Mouse (Mus musculus) CH12.LX (cell line): Measurements from ENCODE around the gene Gramd1a. TPM values are rescaled to one million over a fixed set of nuclear protein-coding genes. Genes with fewer than 3 reads are reported as not detected.

Experiments used
- DNase-seq: peaks from one replicate; pipeline ENCODE4 v3.0.0-alpha.2; 2013; ENCODE audit errors: extremely low read depth
- H3K27ac ChIP-seq: 2 replicates; pipeline ENCODE4 v1.5.1; 2012; ENCODE audit warnings: low read depth, mild to moderate bottlenecking, control low read depth, moderate library complexity; ENCODE audit not compliant: insufficient read depth
- H3K27me3 ChIP-seq: replicated peaks from 2 replicates; pipeline ENCODE3; 2012; ENCODE audit warnings: inconsistent platforms
- H3K36me3 ChIP-seq, 2 experiments: replicated peaks in 1 of 2; 2 replicates each; pipeline versions ENCODE3 to v1.6.1; 2012; ENCODE audit warnings: inconsistent platforms in 1 of 2, low read length in 1 of 2, mild to moderate bottlenecking in 1 of 2, mixed read lengths in 1 of 2, moderate library complexity in 1 of 2; ENCODE audit not compliant: control insufficient read depth in 1 of 2, insufficient read depth in 1 of 2
- H3K4me1 ChIP-seq, 2 experiments: 2 replicates each; pipeline ENCODE4 v1.6.1; 2012; ENCODE audit warnings: inconsistent platforms in 1 of 2, moderate library complexity in 1 of 2; ENCODE audit not compliant: insufficient read depth in 2 of 2, control insufficient read depth in 1 of 2
- H3K4me2 ChIP-seq: 2 replicates; pipeline ENCODE4 v1.6.1; 2012; ENCODE audit warnings: low read depth, mild to moderate bottlenecking, control low read depth; ENCODE audit not compliant: poor library complexity, insufficient read depth, severe bottlenecking
- H3K4me3 ChIP-seq, 3 experiments: fragments of 150-350 bp in 1 of 3; sonication (generic) in 1 of 3; replicated peaks in 1 of 3; 2 replicates each; pipeline versions ENCODE3 to v1.5.1; 2011 to 2012; ENCODE audit warnings: low read depth in 2 of 3, low read length in 2 of 3, mild to moderate bottlenecking in 2 of 3, moderate library complexity in 2 of 3, control low read depth in 1 of 3, improper control_type of control experiment in 1 of 3, inconsistent platforms in 1 of 3, mixed read lengths in 1 of 3; ENCODE audit not compliant: poor library complexity in 1 of 3
- H3K79me2 ChIP-seq: replicated peaks from 2 replicates; pipeline ENCODE4 v1.6.1; 2012; ENCODE audit warnings: mild to moderate bottlenecking, moderate library complexity; ENCODE audit not compliant: control insufficient read depth, poor library complexity, insufficient read depth, severe bottlenecking; ENCODE audit errors: extremely low read depth
- H3K9ac ChIP-seq: 2 replicates; pipeline ENCODE4 v1.6.1; 2012; ENCODE audit warnings: low read depth, mild to moderate bottlenecking, control low read depth, moderate library complexity; ENCODE audit not compliant: insufficient read depth
- H3K9me3 ChIP-seq: replicated peaks from 2 replicates; pipeline ENCODE3; 2012; ENCODE audit warnings: low read length, inconsistent platforms, mixed read lengths
- BHLHE40 ChIP-seq: IDR thresholded peaks from 2 replicates; pipeline ENCODE4 v1.6.1; 2011; ENCODE audit warnings: mild to moderate bottlenecking, low read depth, low read length, improper control_type of control experiment
- CHD1 ChIP-seq: IDR thresholded peaks from 2 replicates; pipeline ENCODE4 v1.6.1; 2012; ENCODE audit warnings: low read depth, low read length, improper control_type of control experiment, inconsistent platforms
- CHD2 ChIP-seq: IDR thresholded peaks from 2 replicates; pipeline ENCODE4 v1.6.1; 2011; ENCODE audit warnings: low read length, improper control_type of control experiment
- CTCF ChIP-seq, 2 experiments: IDR thresholded peaks in 1 of 2; conservative IDR thresholded peaks in 1 of 2; 2 replicates each; pipeline ENCODE4 v1.5.1; 2011 to 2012; ENCODE audit warnings: low read depth in 2 of 2, low read length in 2 of 2, improper control_type of control experiment in 1 of 2, inconsistent platforms in 1 of 2, mild to moderate bottlenecking in 1 of 2, moderate library complexity in 1 of 2
- E2F4 ChIP-seq: IDR thresholded peaks from 2 replicates; pipeline ENCODE4 v1.6.1; 2011; ENCODE audit warnings: low read depth, low read length, improper control_type of control experiment; ENCODE audit not compliant: insufficient replicate concordance
- ELF1 ChIP-seq: IDR thresholded peaks from 2 replicates; pipeline ENCODE4 v1.6.1; 2014; ENCODE audit warnings: low read depth, mild to moderate bottlenecking, inconsistent platforms, low read length, improper control_type of control experiment
- EP300 ChIP-seq: IDR thresholded peaks from 2 replicates; pipeline ENCODE4 v1.6.1; 2011; ENCODE audit warnings: low read length, improper control_type of control experiment
- ETS1 ChIP-seq: conservative IDR thresholded peaks from 2 replicates; pipeline ENCODE4 v1.6.1; 2012; ENCODE audit warnings: low read depth, mild to moderate bottlenecking, inconsistent platforms, low read length, improper control_type of control experiment, moderate library complexity
- GABPA ChIP-seq: IDR thresholded peaks from 2 replicates; pipeline ENCODE4 v1.6.1; 2012; ENCODE audit warnings: low read depth, low read length, improper control_type of control experiment, inconsistent platforms; ENCODE audit not compliant: insufficient replicate concordance
- HCFC1 ChIP-seq: IDR thresholded peaks from 2 replicates; pipeline ENCODE4 v1.6.1; 2012; ENCODE audit warnings: low read depth, mild to moderate bottlenecking, inconsistent platforms, low read length, improper control_type of control experiment
- IRF4 ChIP-seq: IDR thresholded peaks from 2 replicates; pipeline ENCODE4 v1.6.1; 2014; ENCODE audit warnings: low read depth, mild to moderate bottlenecking, inconsistent platforms, low read length, improper control_type of control experiment
- JUN ChIP-seq: IDR thresholded peaks from 2 replicates; pipeline ENCODE4 v1.6.1; 2011; ENCODE audit warnings: low read depth, mild to moderate bottlenecking, low read length, improper control_type of control experiment, moderate library complexity; ENCODE audit not compliant: insufficient read depth
- JUND ChIP-seq: conservative IDR thresholded peaks from 2 replicates; pipeline ENCODE4 v1.6.1; 2011; ENCODE audit warnings: low read depth, low read length, improper control_type of control experiment
- KAT2A ChIP-seq: IDR thresholded peaks from 2 replicates; pipeline ENCODE4 v1.6.1; 2012; ENCODE audit warnings: low read length, improper control_type of control experiment, inconsistent platforms; ENCODE audit not compliant: insufficient replicate concordance
- MAFK ChIP-seq: IDR thresholded peaks from 2 replicates; pipeline ENCODE4 v1.6.1; 2011; ENCODE audit warnings: low read length, improper control_type of control experiment; ENCODE audit not compliant: insufficient replicate concordance
- MAX ChIP-seq: IDR thresholded peaks from 2 replicates; pipeline ENCODE4 v1.6.1; 2011; ENCODE audit warnings: low read length, improper control_type of control experiment
- MAZ ChIP-seq: IDR thresholded peaks from 2 replicates; pipeline ENCODE4 v1.6.1; 2012; ENCODE audit warnings: low read depth, mild to moderate bottlenecking, inconsistent platforms, low read length, improper control_type of control experiment, moderate library complexity
- MEF2A ChIP-seq: IDR thresholded peaks from 2 replicates; pipeline ENCODE4 v1.6.1; 2014; ENCODE audit warnings: low read depth, mild to moderate bottlenecking, inconsistent platforms, low read length, improper control_type of control experiment, borderline replicate concordance
- MXI1 ChIP-seq: IDR thresholded peaks from 2 replicates; pipeline ENCODE4 v1.6.1; 2011; ENCODE audit warnings: mild to moderate bottlenecking, low read depth, low read length, improper control_type of control experiment
- MYC ChIP-seq: IDR thresholded peaks from 2 replicates; pipeline ENCODE4 v1.6.1; 2011; ENCODE audit warnings: low read depth, mild to moderate bottlenecking, improper control_type of control experiment, low read length
- NELFE ChIP-seq: IDR thresholded peaks from 2 replicates; pipeline ENCODE4 v1.6.1; 2011; ENCODE audit warnings: low read depth, low read length, improper control_type of control experiment
- NRF1 ChIP-seq: IDR thresholded peaks from 2 replicates; pipeline ENCODE4 v1.6.1; 2014; ENCODE audit warnings: low read depth, mild to moderate bottlenecking, inconsistent platforms, low read length, improper control_type of control experiment, moderate library complexity
- PAX5 ChIP-seq: IDR thresholded peaks from 2 replicates; pipeline ENCODE4 v1.6.1; 2012; ENCODE audit warnings: low read length, inconsistent platforms, mixed read lengths
- POLR2A ChIP-seq: IDR thresholded peaks from 2 replicates; pipeline ENCODE4 v1.6.1; 2011; ENCODE audit warnings: low read depth, mild to moderate bottlenecking, improper control_type of control experiment, low read length
- POLR2AphosphoS2 ChIP-seq: IDR thresholded peaks from 2 replicates; pipeline ENCODE4 v1.6.1; 2011; ENCODE audit warnings: low read depth, low read length, improper control_type of control experiment
- RAD21 ChIP-seq: IDR thresholded peaks from 2 replicates; pipeline ENCODE4 v1.6.1; 2011; ENCODE audit warnings: low read depth, mild to moderate bottlenecking, low read length, improper control_type of control experiment, moderate library complexity
- RCOR1 ChIP-seq: conservative IDR thresholded peaks from 2 replicates; pipeline ENCODE4 v1.6.1; 2012; ENCODE audit warnings: low read depth, mild to moderate bottlenecking, inconsistent platforms, low read length, improper control_type of control experiment
- SIN3A ChIP-seq: IDR thresholded peaks from 2 replicates; pipeline ENCODE4 v1.6.1; 2012; ENCODE audit warnings: low read length, improper control_type of control experiment, inconsistent platforms
- SMC3 ChIP-seq: IDR thresholded peaks from 2 replicates; pipeline ENCODE4 v1.6.1; 2011; ENCODE audit warnings: low read depth, low read length, improper control_type of control experiment
- TBP ChIP-seq: conservative IDR thresholded peaks from 2 replicates; pipeline ENCODE4 v1.6.1; 2011; ENCODE audit warnings: low read depth, low read length, improper control_type of control experiment
- TCF12 ChIP-seq: IDR thresholded peaks from 2 replicates; pipeline ENCODE4 v1.6.1; 2014; ENCODE audit warnings: low read depth, mild to moderate bottlenecking, inconsistent platforms, low read length, improper control_type of control experiment
- UBTF ChIP-seq: IDR thresholded peaks from 2 replicates; pipeline ENCODE4 v1.6.1; 2012; ENCODE audit warnings: low read depth, mild to moderate bottlenecking, inconsistent platforms, low read length, improper control_type of control experiment, moderate library complexity
- USF1 ChIP-seq: IDR thresholded peaks from 2 replicates; pipeline ENCODE4 v1.6.1; 2014; ENCODE audit warnings: low read depth, mild to moderate bottlenecking, inconsistent platforms, low read length, improper control_type of control experiment
- USF2 ChIP-seq: conservative IDR thresholded peaks from 2 replicates; pipeline ENCODE4 v1.6.1; 2011; ENCODE audit warnings: low read depth, low read length, improper control_type of control experiment
- ZC3H11A ChIP-seq: IDR thresholded peaks from 2 replicates; pipeline ENCODE4 v1.6.1; 2012; ENCODE audit warnings: low read depth, mild to moderate bottlenecking, inconsistent platforms, low read length, improper control_type of control experiment
- ZKSCAN1 ChIP-seq: IDR thresholded peaks from 2 replicates; pipeline ENCODE4 v1.6.1; 2012; ENCODE audit warnings: low read depth, inconsistent platforms, low read length, improper control_type of control experiment, borderline replicate concordance
- ZMIZ1 ChIP-seq: IDR thresholded peaks from 2 replicates; pipeline ENCODE4 v1.6.1; 2012; ENCODE audit warnings: low read depth, mild to moderate bottlenecking, inconsistent platforms, low read length, improper control_type of control experiment
- ZNF384 ChIP-seq: IDR thresholded peaks from 2 replicates; pipeline ENCODE4 v1.6.1; 2012; ENCODE audit warnings: low read depth, low read length, improper control_type of control experiment, inconsistent platforms
- dilution Hi-C: fragments of 300-500 bp; cut with MboI; formaldehyde crosslinking; loops from 2 replicates; pipeline ENCODE4 v1.14.3; 2020; ENCODE audit warnings: low sequenced_read_pairs; ENCODE audit not compliant: extremely low pct_unique_long_range_greater_than_20kb, extremely low pct_ligation_motif_present
- in situ Hi-C: fragments of 300-500 bp; cut with MboI; formaldehyde crosslinking; loops from 3 replicates; pipeline ENCODE4 v1.14.3; 2019; ENCODE audit warnings: low sequenced_read_pairs, low pct_ligation_motif_present, low pct_unique_long_range_greater_than_20kb, mixed read lengths
- polyA plus RNA-seq: library from polyadenylated mRNA; unstranded; fragments of >175 nt; gene quantifications from 2 replicates; pipeline ENCODE4 v1.2.1, GENCODE M21; 2012; ENCODE audit warnings: low read depth; ENCODE audit not compliant: insufficient read length
- total RNA-seq, 2 experiments: library from RNA; depleted of rRNA; stranded (reverse); fragments of 300-350 nt in 1 of 2; fragments of >200 nt in 1 of 2; gene quantifications; 2 replicates each; pipeline ENCODE4 v1.2.3; 2012 to 2014

The Gramd1a gene
- total RNA-seq (2012; rRNA removed) = 66.6 and 86.0 TPM in 2 replicates
- total RNA-seq (2014; rRNA removed) = 45.7 and 49.5 TPM in 2 replicates
- 70.0 and 90.7 TPM in 2 replicates for polyA plus RNA-seq

DNA sequence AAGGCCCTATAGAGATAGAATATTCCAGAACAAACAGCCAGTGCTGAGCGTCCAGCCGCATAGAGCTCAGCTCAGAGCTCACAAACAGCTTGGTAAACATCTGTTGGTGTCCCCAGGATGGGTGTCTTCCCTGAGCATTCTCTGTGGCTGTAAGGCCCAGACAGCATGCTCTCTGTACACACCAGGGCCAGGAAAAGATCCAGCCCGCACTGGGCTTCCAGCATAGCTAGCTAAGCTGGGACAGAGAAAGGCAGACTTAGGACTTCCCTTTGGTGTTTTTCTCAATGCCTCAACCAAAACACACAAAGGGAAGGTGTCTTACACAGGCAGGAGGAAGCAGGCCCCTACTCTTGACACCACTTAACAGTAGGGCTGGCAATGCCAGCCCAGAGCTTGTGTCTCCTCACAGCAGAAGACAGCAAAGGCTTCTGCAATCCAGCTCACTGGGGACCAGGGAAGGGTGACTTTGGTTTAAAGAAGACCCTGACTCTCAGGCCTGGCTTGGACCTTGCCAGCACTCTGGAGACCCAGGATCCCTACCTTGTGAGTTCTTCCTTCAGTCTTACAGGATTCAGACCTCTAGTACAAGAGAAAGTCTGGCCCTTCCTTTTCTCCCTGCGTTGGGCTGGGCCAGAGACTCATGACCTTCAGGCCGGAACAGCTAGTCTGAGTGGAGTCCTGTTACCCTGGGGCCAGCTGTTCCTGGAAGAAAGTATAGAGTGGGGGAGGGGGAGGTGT, at the start of gene Gramd1a:
TSS of gene Gramd1a (minus strand) at position 601 of the 738 bp plus-strand sequence.
- peak within 1 kb of the TSS; percentile 76 for H3K27ac ChIP-seq
- H3K27me3 ChIP-seq = no peaks in the 10 kb centered on the region
- DNase-seq = peak; percentile 52
- H3K36me3 ChIP-seq = peaks cover 0 to 10% of the 10 kb centered on the region in 2 experiments
- peaks cover 15 to 69% of the 10 kb centered on the region in 2 experiments for H3K4me1 ChIP-seq
- H3K4me3 ChIP-seq = peak within 1 kb of the TSS; percentile 42 to 58 (median 55)
- peaks cover 3% of the 10 kb centered on the region; the same call in 1 of the 2 replicates for H3K79me2 ChIP-seq
- H3K9me3 ChIP-seq = peaks cover 3% of the 10 kb centered on the region
- H3K9ac ChIP-seq = peak within 1 kb of the TSS; percentile 90
- no peak for TF ChIP-seq PAX5
- TF ChIP-seq NRF1 = no peak
- TF ChIP-seq CHD2 = no peak
- no peak; the same call in 1 of the 2 replicates for TF ChIP-seq SIN3A
- TF ChIP-seq USF1 = no peak
- TF ChIP-seq NELFE = no peak
- no peak for TF ChIP-seq MYC
- no peak for TF ChIP-seq TBP
- no peak for TF ChIP-seq RCOR1
- TF ChIP-seq ELF1 = no peak; the same call in 1 of the 2 replicates
- no peak for TF ChIP-seq USF2
- no peak; the same call in none of the 2 replicates for TF ChIP-seq IRF4
- TF ChIP-seq POLR2AphosphoS2 = no peak
- TF ChIP-seq ZKSCAN1 = no peak
- TF ChIP-seq EP300 = no peak
- no peak for TF ChIP-seq HCFC1
- 0 out of 2 replicates have a peak, but pooled peaks have one; percentile 27 for TF ChIP-seq MEF2A
- no peak for TF ChIP-seq GABPA
- no peak for TF ChIP-seq SMC3
- no peak for TF ChIP-seq E2F4
- TF ChIP-seq BHLHE40 = no peak
- no peak for TF ChIP-seq RAD21
- TF ChIP-seq CTCF (conservative IDR thresholded peaks at IDR 0.05 in 1 of 2, IDR thresholded peaks at IDR 0.05 in 1 of 2; ENCODE audit: low read depth in 2 of 2, low read length in 2 of 2) = no peak
- TF ChIP-seq MAZ = no peak; the same call in 1 of the 2 replicates
- peak; percentile 35; the same call in 1 of the 2 replicates for TF ChIP-seq ETS1
- TF ChIP-seq KAT2A = 0 out of 2 replicates have a peak, but pooled peaks have one; percentile 34
- 0 out of 2 replicates have a peak, but pooled peaks have one; percentile 22 for TF ChIP-seq TCF12
- TF ChIP-seq ZC3H11A = no peak
- TF ChIP-seq JUND = no peak
- TF ChIP-seq MAFK = no peak
- TF ChIP-seq ZNF384 = no peak
- TF ChIP-seq CHD1 = no peak
- no peak for TF ChIP-seq MAX
- TF ChIP-seq UBTF = no peak
- TF ChIP-seq MXI1 = no peak
- TF ChIP-seq ZMIZ1 = 0 out of 2 replicates have a peak, but pooled peaks have one; percentile 10
- TF ChIP-seq POLR2A = no peak
- no peak for TF ChIP-seq JUN
- peak within 1 kb of the TSS; percentile 72 for H3K4me2 ChIP-seq
- dilution Hi-C loops = no loop called here
- in situ Hi-C loops = no loop called here
